Mouse (Mus musculus): ENCODE measurements at regions not wholly inside any gene's neighbourhood (a gene's known extent, or its start where the extent isn't known, plus 50 kb on each side); places are given as distances from the start of the nearest gene placed in this dataset.

GRCm38 (mm10) chr7:70016611-70017010 lies 349.9 kb downstream of the Nr2f2 start:
- DNase-seq (ENCODE audit: low read depth, low spot score) = no peak

- no peak for DNase-seq (ENCODE audit: low read depth, low spot score)
These were observed 363.1 kb downstream of the Nr2f2 start for GRCm38 (mm10) chr7:70003200-70003986.

GRCm38 (mm10) chr7:69998756-69999155 lies 367.8 kb downstream of the Nr2f2 start:
- DNase-seq (ENCODE audit: low read depth, low spot score) = no peak

DNA sequence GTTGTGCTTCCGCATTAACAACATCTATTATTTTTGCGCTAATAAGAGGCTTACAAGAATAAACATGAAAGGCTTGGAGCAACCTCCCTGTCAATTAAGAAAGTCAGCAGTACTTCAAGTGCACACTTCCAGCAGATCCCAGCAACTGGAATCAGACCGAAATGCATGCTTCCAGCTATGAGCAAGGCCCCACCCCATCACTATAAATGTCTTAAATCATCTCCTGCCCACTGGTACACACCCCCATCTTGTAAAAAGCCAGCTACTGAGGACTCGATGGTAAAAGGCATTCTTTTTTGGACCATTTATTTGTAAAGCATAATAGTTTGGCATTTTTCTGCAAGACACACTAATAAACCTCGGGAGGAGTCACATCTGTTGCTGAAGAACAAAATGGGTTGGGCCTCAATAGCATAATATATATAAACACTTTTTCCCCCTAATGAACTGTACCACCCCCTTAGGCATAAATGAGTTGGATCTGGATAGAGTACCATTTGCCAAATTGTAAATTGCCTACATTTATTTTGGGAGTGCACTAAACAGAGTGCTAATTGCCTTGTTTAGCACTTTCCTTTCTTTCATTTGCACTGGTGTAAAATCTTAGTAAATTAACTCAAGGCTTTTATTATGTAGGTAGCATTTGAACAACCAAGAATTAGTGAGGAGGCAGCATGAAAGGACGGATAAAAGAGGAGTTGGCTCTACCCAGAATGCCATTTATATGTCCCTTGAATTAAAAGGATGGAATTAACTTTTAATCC lies 371.8 kb downstream of the Nr2f2 start:
- DNase-seq (ENCODE audit: low read depth, low spot score) = no peak

GRCm38 (mm10) chr7:69992383-69993327 lies 373.9 kb downstream of the Nr2f2 start:
- DNase-seq (ENCODE audit: low read depth, low spot score) = no peak

GRCm38 (mm10) chr7:69991982-69992381 lies 374.6 kb downstream of the Nr2f2 start:
- no peak for DNase-seq (ENCODE audit: low read depth, low spot score)

- no peak for DNase-seq (ENCODE audit: low read depth, low spot score)
These were observed 377.8 kb downstream of the Nr2f2 start for GRCm38 (mm10) chr7:69988704-69989103.

- DNase-seq (ENCODE audit: low read depth, low spot score) = no peak
These were observed 385.2 kb downstream of the Nr2f2 start for GRCm38 (mm10) chr7:69981301-69981700.

DNA sequence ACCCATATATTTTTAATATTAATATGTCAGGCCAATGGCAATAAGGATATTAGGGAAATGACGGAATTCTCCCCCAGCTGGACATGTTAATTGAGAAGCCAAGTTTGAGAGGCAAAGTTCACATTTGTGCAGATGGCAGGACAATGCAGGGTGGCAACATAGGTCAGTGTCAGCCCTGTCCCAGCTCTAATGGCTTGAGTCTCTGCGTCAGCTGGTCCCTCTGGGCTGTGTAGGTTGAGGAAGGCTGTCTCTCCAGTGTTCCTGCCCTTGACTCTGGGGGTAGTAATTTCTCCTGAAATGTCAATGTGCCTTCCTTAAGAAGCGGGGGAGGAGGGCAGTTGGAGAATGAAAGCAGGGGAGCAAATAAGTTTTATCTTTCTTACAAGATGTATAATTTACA lies 390.2 kb downstream of the Nr2f2 start:
- no peak for DNase-seq (ENCODE audit: low read depth, low spot score)

DNA sequence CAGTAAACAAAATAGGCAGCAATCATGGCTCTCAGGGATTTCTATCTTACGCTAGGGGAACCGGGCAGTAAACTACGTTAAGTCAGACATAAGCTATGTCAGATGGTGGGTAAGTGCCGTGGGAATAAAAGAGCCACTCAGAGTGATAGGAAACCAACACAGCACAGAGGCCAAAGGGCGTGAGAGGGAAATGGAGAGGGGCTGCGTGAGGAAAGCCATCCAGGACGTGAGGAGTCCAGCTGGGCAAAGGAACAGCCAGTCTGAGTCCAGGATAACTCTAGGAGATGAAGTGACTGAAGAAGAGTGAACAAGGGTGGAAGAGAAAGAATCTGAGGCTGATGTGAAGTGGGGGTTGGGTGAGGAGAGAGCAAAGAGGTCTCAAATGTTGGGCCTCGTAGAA lies 402.5 kb downstream of the Nr2f2 start:
- no peak for DNase-seq (ENCODE audit: low read depth, low spot score)

- DNase-seq (ENCODE audit: low read depth, low spot score) = no peak
These were observed 416.3 kb downstream of the Nr2f2 start for GRCm38 (mm10) chr7:69950221-69950670.

GRCm38 (mm10) chr7:69949647-69950121 lies 416.9 kb downstream of the Nr2f2 start:
- no peak for DNase-seq (ENCODE audit: low read depth, low spot score)

DNA sequence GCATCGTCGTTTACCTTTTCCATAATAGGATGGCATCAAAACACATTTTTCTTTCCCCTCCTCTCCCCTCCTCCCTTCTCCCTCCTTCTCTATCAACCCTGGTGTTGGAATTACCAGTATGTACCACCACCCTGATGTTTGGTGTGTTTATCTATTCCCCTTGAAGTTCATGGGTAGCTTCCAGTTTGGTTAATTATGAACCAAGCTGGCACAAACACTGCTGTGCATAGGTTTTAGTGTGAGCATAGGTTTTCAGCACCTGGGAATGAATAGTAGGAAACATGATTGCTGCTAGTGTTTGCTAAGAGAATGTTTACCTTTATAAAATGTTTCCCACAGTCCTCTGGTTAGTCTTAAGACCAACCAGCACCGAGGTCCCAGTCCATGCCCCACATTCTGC lies 420.1 kb downstream of the Nr2f2 start:
- no peak for DNase-seq (ENCODE audit: low read depth, low spot score)

DNA sequence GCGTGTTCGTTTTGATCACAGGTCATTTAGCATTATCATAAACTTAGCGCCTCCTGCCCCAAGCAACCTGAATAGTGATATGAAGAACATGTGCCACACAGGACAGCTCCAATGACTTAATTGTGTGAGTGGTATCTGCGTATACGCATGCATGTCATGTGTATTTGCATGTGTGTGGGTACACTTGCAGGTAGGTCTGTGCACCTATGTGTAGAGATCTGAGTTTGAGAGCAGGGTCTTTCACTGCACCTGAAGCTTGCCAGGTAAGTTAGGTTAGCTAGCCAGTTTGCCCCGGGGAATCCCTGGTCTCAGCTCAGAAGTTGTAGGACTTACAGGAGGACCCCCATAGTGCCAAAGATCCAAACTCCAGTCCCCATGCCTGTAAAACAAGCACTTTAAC lies 424.7 kb downstream of the Nr2f2 start:
- no peak for DNase-seq (ENCODE audit: low read depth, low spot score)

GRCm38 (mm10) chr7:69925261-69925660 lies 441.3 kb downstream of the Nr2f2 start:
- no peak for DNase-seq (ENCODE audit: low read depth, low spot score)

DNA sequence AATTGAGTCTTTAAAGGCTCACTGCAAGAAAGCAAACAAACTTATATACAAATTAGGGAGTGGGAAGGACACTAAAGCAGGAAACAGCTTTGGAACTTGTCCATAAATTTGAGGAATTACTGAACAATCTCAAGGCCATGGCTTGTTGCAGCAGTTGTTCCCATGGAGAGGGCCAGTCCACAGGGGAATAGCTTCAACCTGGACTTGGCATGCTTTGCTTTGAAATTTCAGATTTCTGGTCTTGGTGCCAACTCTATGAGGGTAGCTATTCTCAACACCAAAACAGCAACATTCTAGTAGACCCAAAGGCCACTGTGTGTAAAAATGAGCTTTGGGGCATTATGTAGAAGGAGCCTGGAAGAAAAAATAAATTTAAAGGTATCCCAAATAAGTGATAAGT lies 442.0 kb downstream of the Nr2f2 start:
- no peak for DNase-seq (ENCODE audit: low read depth, low spot score)

- no peak for DNase-seq (ENCODE audit: low read depth, low spot score)
These were observed 454.8 kb downstream of the Nr2f2 start for GRCm38 (mm10) chr7:69911760-69912159.

- DNase-seq (ENCODE audit: low read depth, low spot score) = no peak
These were observed 476.0 kb downstream of the Nr2f2 start for GRCm38 (mm10) chr7:69890503-69891061.

GRCm38 (mm10) chr7:69888251-69888650 lies 478.3 kb downstream of the Nr2f2 start:
- DNase-seq (ENCODE audit: low read depth, low spot score) = no peak

DNA sequence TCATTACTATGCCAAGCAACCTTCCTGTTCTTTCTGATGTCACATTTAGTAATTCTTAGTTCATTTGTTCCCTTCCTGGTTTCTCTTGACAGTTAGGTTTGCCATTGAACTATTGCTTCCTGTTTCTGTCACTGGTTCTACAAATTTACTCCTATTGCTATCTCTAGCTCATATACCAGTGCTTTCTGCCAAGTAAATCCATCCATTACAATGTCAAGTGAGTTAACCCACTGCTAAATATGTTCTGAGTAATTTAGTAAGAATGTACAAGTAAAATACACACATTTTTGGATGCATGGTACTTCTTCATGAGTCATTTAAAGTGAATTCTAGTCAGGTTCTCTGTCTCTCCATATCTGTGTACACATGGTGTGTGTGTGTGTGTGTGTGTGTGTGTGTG lies 489.5 kb downstream of the Nr2f2 start:
- no peak for DNase-seq (ENCODE audit: low read depth, low spot score)

- no peak for DNase-seq (ENCODE audit: low read depth, low spot score)
These were observed 500.7 kb downstream of the Nr2f2 start for GRCm38 (mm10) chr7:69865801-69866200.

All from WW6 (cell line).